Mouse (Mus musculus) hindbrain, embryonic 12.5 days (tissue): ENCODE results near the gene Myh3. TPM values are rescaled to one million over a fixed set of nuclear protein-coding genes. Genes with fewer than 3 reads are reported as not detected.
A peak's percentile ranks its signal among the peaks of the same experiment; 100 is the strongest.

Source experiments
- ATAC-seq: fragments of 200-750 bp; cut with Nextera tagmentation; 2 replicates; pipeline ENCODE4 v1.8.0; 2017; ENCODE audit warnings: moderate TSS enrichment; ENCODE audit not compliant: low FRiP score
- H3K27ac ChIP-seq: fragments of 300-500 bp; sonication (generic); 2 replicates; pipeline ENCODE4 v1.5.1; 2016; ENCODE audit warnings: mild to moderate bottlenecking
- H3K27me3 ChIP-seq: fragments of 300-500 bp; sonication (generic); 2 replicates; pipeline ENCODE4 v1.6.1; 2016; ENCODE audit warnings: mild to moderate bottlenecking
- H3K36me3 ChIP-seq: fragments of 300-500 bp; sonication (generic); 2 replicates; pipeline ENCODE4 v1.6.1; 2016; ENCODE audit warnings: mild to moderate bottlenecking
- H3K4me1 ChIP-seq: fragments of 300-500 bp; sonication (generic); 2 replicates; pipeline ENCODE4 v1.6.1; 2016
- H3K4me2 ChIP-seq: fragments of 300-500 bp; sonication (generic); replicated peaks from 2 replicates; pipeline ENCODE4 v1.6.1; 2016; ENCODE audit warnings: mild to moderate bottlenecking
- H3K4me3 ChIP-seq: fragments of 300-500 bp; sonication (generic); 2 replicates; pipeline ENCODE4 v1.5.1; 2016; ENCODE audit warnings: mild to moderate bottlenecking
- H3K9ac ChIP-seq: fragments of 300-500 bp; sonication (generic); 2 replicates; pipeline ENCODE4 v1.6.1; 2016; ENCODE audit warnings: mild to moderate bottlenecking, moderate library complexity
- H3K9me3 ChIP-seq: fragments of 300-500 bp; sonication (generic); replicated peaks from 2 replicates; pipeline ENCODE4 v1.6.1; 2016; ENCODE audit warnings: mild to moderate bottlenecking
- WGBS: fragments of 180-500 bp; shearing (Covaris S2); methylation state at CpG from one replicate; pipeline ENCODE4 v1.1.7; 2016; 5-methylcytosine and 5-hydroxymethylcytosine counted together
- polyA plus RNA-seq: library from polyadenylated mRNA; unstranded; fragments of >200 nt; fragmentation: Nextera tagmentation; extraction: Ambion mirVana; gene quantifications from 2 replicates; pipeline ENCODE4 v1.2.1, GENCODE M21; 2016

The Myh3 gene
- polyA plus RNA-seq, 1 experiment from 2014 or later = 4.3 TPM

GRCm38 (mm10) chr11:67051676-67052320 lies 26.3 kb upstream of the Myh3 start:
- H3K27me3 ChIP-seq = no peaks in the 10 kb centered on the region
- H3K4me2 ChIP-seq = peak overlapping the region; percentile 64
- H3K4me3 ChIP-seq = peak overlapping the region; percentile 84
- H3K4me1 ChIP-seq = peaks cover 20% of the 10 kb centered on the region
- H3K9me3 ChIP-seq = no peaks in the 10 kb centered on the region
- ATAC-seq = peak; percentile 69
- WGBS = 10% methylated on average over 16 of the region's 16 CpGs
- peak overlapping the region; percentile 82 for H3K27ac ChIP-seq
- peaks cover 28% of the 10 kb centered on the region for H3K36me3 ChIP-seq
- H3K9ac ChIP-seq = peak overlapping the region; percentile 73

DNA sequence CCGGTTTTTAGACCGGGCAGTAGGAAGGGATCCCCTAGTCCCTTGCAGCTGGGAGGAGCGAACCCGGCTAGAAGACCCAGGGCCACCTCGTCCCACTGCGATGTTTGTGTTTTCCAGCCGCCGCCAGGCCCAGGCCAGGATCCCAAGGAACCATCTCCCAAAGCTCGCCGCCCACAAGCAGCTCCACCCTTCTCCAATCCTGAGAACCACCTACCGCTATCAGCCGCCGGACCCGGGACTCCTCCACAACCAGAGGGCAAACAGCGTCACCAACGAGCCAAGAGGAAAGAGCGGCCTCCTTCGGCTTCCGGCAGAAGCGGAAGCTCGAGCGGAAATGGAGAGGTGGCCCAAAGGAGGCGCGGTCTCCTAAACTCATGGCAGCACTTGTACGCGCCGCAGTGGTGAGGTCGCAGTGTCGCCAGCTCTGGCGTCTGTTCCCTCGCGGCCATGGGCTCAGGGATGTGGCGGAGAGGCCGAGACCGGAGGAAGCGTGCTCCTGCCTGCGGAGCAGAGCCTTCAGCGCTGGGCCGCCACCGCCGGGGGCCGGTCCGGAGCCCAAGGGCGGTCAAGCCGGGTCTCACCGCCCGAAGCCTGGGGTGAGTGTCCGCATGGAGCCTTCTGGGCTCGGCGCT lies 25.7 kb upstream of the Myh3 start, which contains the start of the genes Adprm and Sco1:
TSS of gene Adprm (minus strand) at position 274 of the 632 bp plus-strand sequence.
TSS of gene Sco1 (plus strand) at position 350 of the 632 bp plus-strand sequence.
- Histone ChIP-seq H3K27ac (peak within 1 kb of the TSS; percentile 82), H3K4me1 (peaks cover 20% of the 10 kb centered on the region), H3K9me3 (no peaks in the 10 kb centered on the region), H3K27me3 (no peaks in the 10 kb centered on the region), H3K4me3 (peak within 1 kb of the TSS; percentile 84), H3K9ac (peak within 1 kb of the TSS; percentile 73), H3K4me2 (peak within 1 kb of the TSS; percentile 64), H3K36me3 (peaks cover 33% of the 10 kb centered on the region)
- ATAC-seq = peak; percentile 94
- WGBS = under 1% methylated on average over 50 of the region's 50 CpGs

GRCm38 (mm10) chr11:67054754-67055365 lies 23.2 kb upstream of the Myh3 start:
- no peak overlapping the region for H3K4me3 ChIP-seq
- H3K36me3 ChIP-seq = peaks cover 50% of the 10 kb centered on the region
- no peaks in the 10 kb centered on the region for H3K9me3 ChIP-seq
- no peak for ATAC-seq
- 89% methylated on average over 8 of the region's 8 CpGs for WGBS
- H3K4me2 ChIP-seq = no peak overlapping the region
- H3K27me3 ChIP-seq = no peaks in the 10 kb centered on the region
- peaks cover 20% of the 10 kb centered on the region for H3K4me1 ChIP-seq
- H3K27ac ChIP-seq = no peak overlapping the region
- no peak overlapping the region for H3K9ac ChIP-seq

- Histone ChIP-seq H3K9me3 (no peaks in the 10 kb centered on the region), H3K36me3 (peaks cover 87% of the 10 kb centered on the region), H3K4me2 (no peak overlapping the region), H3K27me3 (no peaks in the 10 kb centered on the region), H3K4me1 (no peaks in the 10 kb centered on the region), H3K9ac (no peak overlapping the region), H3K27ac (no peak overlapping the region), H3K4me3 (no peak overlapping the region)
- ATAC-seq = no peak
- WGBS = 94% methylated on average over 2 of the region's 2 CpGs
Observed at GRCm38 (mm10) chr11:67061311-67061710, 16.8 kb upstream of the Myh3 start.

DNA sequence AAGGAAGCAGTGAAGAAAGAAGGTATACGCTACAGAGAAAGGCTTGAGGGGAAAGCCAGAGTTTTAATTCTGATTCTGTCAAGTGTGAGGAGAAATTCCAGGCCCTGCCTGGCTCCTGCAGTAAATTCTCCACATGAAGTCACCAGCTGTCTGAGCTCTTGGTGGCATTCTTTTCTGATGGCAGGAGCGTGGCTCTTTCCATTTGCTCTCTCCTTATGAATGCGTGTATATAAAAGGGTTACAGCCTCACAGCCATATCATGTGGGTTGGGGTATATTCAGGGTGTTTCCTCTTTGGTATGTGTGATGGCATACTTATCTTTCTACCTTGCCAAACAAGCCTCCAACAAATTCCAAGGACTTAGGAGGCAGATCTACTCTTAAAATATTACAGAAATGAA lies 15.4 kb upstream of the Myh3 start:
- Histone ChIP-seq H3K4me3 (no peak overlapping the region), H3K27me3 (no peaks in the 10 kb centered on the region), H3K36me3 (peaks cover 84% of the 10 kb centered on the region), H3K9me3 (no peaks in the 10 kb centered on the region), H3K9ac (no peak overlapping the region), H3K4me1 (no peaks in the 10 kb centered on the region), H3K4me2 (no peak overlapping the region), H3K27ac (no peak overlapping the region)
- no peak for ATAC-seq
- 96% methylated on average over 3 of the region's 3 CpGs for WGBS

DNA sequence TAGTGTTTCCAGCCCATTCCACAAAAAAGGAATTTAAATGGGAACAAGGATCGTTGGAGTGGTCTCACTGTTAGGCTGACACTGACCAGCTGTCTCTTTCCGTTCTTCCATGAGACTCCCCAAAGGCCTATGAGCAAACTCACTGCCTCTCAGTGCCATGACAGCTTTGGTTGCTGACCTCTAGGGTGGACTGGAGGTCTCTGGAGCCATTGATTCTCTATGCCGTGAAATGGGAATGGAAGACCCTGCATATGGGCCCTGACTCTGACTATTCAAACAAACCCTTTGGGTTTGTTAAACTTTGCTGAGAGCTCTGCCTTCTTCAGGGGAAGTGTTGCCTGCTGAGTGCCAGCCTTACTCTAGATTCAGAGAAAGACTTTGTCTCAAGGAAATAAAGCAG lies 10.4 kb upstream of the Myh3 start:
- no peaks in the 10 kb centered on the region for H3K9me3 ChIP-seq
- no peak overlapping the region for H3K27ac ChIP-seq
- no peak overlapping the region for H3K4me3 ChIP-seq
- H3K27me3 ChIP-seq = no peaks in the 10 kb centered on the region
- no peak overlapping the region for H3K4me2 ChIP-seq
- WGBS = 87% methylated on average over 3 of the region's 3 CpGs
- no peaks in the 10 kb centered on the region for H3K4me1 ChIP-seq
- no peak overlapping the region for H3K9ac ChIP-seq
- H3K36me3 ChIP-seq = peaks cover 44% of the 10 kb centered on the region
- ATAC-seq = no peak

- no peak for ATAC-seq
- H3K27me3 ChIP-seq = no peaks in the 10 kb centered on the region
- no peak overlapping the region for H3K27ac ChIP-seq
- H3K4me1 ChIP-seq = 0 out of 2 replicates have a peak, but pooled peaks cover 4% of the 10 kb centered on the region
- no peak overlapping the region for H3K9ac ChIP-seq
- H3K9me3 ChIP-seq = no peaks in the 10 kb centered on the region
- no peaks in the 10 kb centered on the region for H3K36me3 ChIP-seq
- no peak overlapping the region for H3K4me3 ChIP-seq
- 64% methylated on average over 15 of the region's 15 CpGs for WGBS
- no peak overlapping the region for H3K4me2 ChIP-seq
Observed at GRCm38 (mm10) chr11:67072615-67073130, 5.4 kb upstream of the Myh3 start.

GRCm38 (mm10) chr11:67075036-67075435 lies 3.1 kb upstream of the Myh3 start:
- 42% methylated on average over 3 of the region's 3 CpGs for WGBS
- Histone ChIP-seq H3K36me3 (no peaks in the 10 kb centered on the region), H3K27ac (no peak overlapping the region)

GRCm38 (mm10) chr11:67076781-67077180 lies 1.3 kb upstream of the Myh3 start:
- H3K9ac ChIP-seq = no peak overlapping the region
- no peaks in the 10 kb centered on the region for H3K36me3 ChIP-seq
- H3K9me3 ChIP-seq = no peaks in the 10 kb centered on the region
- WGBS = 92% methylated on average over 5 of the region's 5 CpGs
- no peak overlapping the region for H3K27ac ChIP-seq
- H3K4me1 ChIP-seq = peaks cover 28% of the 10 kb centered on the region
- ATAC-seq = no peak
- 0 out of 2 replicates have a peak, but pooled peaks cover 5% of the 10 kb centered on the region for H3K27me3 ChIP-seq
- H3K4me2 ChIP-seq = no peak overlapping the region
- no peak overlapping the region for H3K4me3 ChIP-seq

More at GRCm38 (mm10) chr11:67075036-67075435, 3.1 kb upstream of the Myh3 start:
- H3K4me1 ChIP-seq = peaks cover 16% of the 10 kb centered on the region
- H3K4me2 ChIP-seq = no peak overlapping the region
- no peak overlapping the region for H3K4me3 ChIP-seq
- ATAC-seq = no peak
- no peaks in the 10 kb centered on the region for H3K9me3 ChIP-seq
- H3K27me3 ChIP-seq = no peaks in the 10 kb centered on the region
- H3K9ac ChIP-seq = no peak overlapping the region

GRCm38 (mm10) chr11:67077435-67077834 lies 665 bp upstream of the Myh3 start:
- no peak for ATAC-seq
- H3K27ac ChIP-seq = no peak overlapping the region
- peaks cover 28% of the 10 kb centered on the region for H3K4me1 ChIP-seq
- H3K9me3 ChIP-seq = no peaks in the 10 kb centered on the region
- no peaks in the 10 kb centered on the region for H3K36me3 ChIP-seq
- WGBS = 51% methylated on average over 3 of the region's 3 CpGs
- no peak overlapping the region for H3K4me3 ChIP-seq
- 0 out of 2 replicates have a peak, but pooled peaks cover 10% of the 10 kb centered on the region for H3K27me3 ChIP-seq
- H3K4me2 ChIP-seq = no peak overlapping the region
- no peak overlapping the region for H3K9ac ChIP-seq

DNA sequence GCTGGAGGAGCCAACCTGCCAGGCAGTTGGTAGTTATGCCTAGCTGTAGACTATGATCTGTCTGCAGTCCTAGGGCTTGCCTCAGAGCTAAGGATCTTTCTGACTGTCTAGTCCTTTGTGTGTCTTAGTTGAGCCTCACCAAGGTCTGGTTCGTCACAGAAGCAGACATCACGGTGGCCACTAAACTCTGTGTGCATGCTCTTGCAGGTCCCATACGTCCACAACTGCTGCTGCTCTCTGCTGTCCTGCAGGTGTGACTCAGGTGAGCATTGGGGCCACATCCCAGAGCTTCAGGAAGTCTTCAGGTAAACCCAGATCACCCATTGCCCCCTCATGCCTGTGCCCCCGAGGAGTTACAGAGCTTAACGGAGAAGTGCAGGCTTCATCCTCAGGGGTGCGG lies 788 bp downstream of the Myh3 start:
- no peak for ATAC-seq
- H3K9ac ChIP-seq = no peak overlapping the region
- WGBS = 88% methylated on average over 6 of the region's 6 CpGs
- peaks cover 28% of the 10 kb centered on the region for H3K4me1 ChIP-seq
- no peak overlapping the region for H3K4me2 ChIP-seq
- peaks cover 16% of the 10 kb centered on the region for H3K27me3 ChIP-seq
- H3K9me3 ChIP-seq = no peaks in the 10 kb centered on the region
- H3K4me3 ChIP-seq = no peak overlapping the region
- no peak overlapping the region for H3K27ac ChIP-seq
- H3K36me3 ChIP-seq = no peaks in the 10 kb centered on the region

DNA sequence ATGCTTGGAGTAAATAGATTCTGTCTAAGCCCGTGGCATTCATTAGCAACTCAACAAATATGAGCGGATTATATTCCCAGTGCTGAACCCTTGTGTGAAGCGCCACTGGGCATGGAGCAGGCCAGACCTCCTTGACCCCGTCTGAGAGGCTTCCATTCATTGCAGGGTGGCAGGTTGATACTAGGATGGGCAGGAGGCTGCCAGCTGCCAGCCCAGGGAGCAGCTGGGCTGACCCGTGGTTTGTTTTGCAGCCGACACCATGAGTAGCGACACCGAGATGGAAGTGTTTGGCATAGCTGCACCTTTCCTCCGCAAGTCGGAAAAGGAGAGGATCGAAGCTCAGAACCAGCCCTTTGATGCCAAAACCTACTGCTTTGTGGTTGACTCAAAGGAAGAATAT lies 1.6 kb downstream of the Myh3 start:
- peaks cover 24% of the 10 kb centered on the region for H3K27me3 ChIP-seq
- H3K4me3 ChIP-seq = no peak overlapping the region
- H3K4me1 ChIP-seq = peaks cover 28% of the 10 kb centered on the region
- H3K27ac ChIP-seq = peak overlapping the region; percentile 66
- H3K4me2 ChIP-seq = peak overlapping the region; percentile 3; the same call in 1 of the 2 replicates
- ATAC-seq = no peak
- H3K9me3 ChIP-seq = no peaks in the 10 kb centered on the region
- H3K36me3 ChIP-seq = no peaks in the 10 kb centered on the region
- WGBS = 54% methylated on average over 11 of the region's 11 CpGs
- no peak overlapping the region for H3K9ac ChIP-seq
